Mouse (Mus musculus) subcutaneous adipose tissue, adult 2 months (tissue): ENCODE measurements around the gene Arhgap20. TPM values are rescaled to one million over a fixed set of nuclear protein-coding genes. Genes with fewer than 3 reads are reported as not detected.

ENCODE experiments used
- polyA plus RNA-seq: library from polyadenylated mRNA; depleted of rRNA; stranded (reverse); fragments of >200 nt; gene quantifications from 2 replicates; pipeline ENCODE4 v1.2.3, GENCODE M21; 2012; ENCODE audit warnings: low replicate concordance; rRNA removed

The Arhgap20 gene
- 2.1 and 3.0 TPM in 2 replicates for polyA plus RNA-seq

GRCm38 (mm10) chr9:51764921-51765416 lies at the start of gene Arhgap20:
Gene Arhgap20, plus strand, starts transcription at chr9:51765337.

Other genes with a start within 250 kb of the Arhgap20 start
- 44.2 and 63.8 TPM in 2 replicates for gene Fdx1, start 198.2 kb downstream of the Arhgap20 start, polyA plus RNA-seq